Mouse (Mus musculus) layer of hippocampus, adult 9-11 months (tissue): Measurements from ENCODE around the gene Psen2.
A peak's percentile ranks its signal among the peaks of the same experiment; 100 is the strongest.

Experiments used
- DNase-seq: peaks from one replicate; pipeline ENCODE4 v3.0.0; 2022

Psen2 gene

DNA sequence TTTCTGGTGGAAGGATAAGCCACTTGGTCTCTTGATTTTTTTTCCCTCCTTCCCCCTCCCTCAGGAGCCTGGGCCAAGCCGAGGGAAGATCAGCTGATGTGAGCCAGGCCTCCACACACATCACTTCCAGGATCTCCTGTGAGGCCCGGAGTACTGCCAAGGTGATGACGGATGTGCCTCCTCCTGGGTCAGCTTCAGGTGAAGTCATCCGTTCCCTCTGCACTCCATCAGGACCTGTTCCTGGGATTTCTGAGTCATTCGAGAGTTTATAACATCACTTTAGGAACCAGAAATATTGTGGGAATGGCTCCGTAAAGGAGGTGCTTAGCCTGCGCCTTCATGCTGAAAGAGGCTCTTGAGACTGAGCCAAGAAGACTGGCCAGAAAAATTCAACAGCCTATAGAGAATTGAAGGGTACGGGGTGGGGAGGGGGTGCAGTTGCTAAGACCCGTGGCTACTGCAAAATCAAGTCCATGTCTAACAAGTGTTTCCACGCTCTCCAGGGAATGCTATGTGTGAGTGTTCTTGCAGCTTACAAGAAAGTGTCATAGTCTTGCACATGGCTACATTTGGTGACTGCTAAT lies 11.6 kb upstream of the Psen2 start:
- DNase-seq = no peak

DNA sequence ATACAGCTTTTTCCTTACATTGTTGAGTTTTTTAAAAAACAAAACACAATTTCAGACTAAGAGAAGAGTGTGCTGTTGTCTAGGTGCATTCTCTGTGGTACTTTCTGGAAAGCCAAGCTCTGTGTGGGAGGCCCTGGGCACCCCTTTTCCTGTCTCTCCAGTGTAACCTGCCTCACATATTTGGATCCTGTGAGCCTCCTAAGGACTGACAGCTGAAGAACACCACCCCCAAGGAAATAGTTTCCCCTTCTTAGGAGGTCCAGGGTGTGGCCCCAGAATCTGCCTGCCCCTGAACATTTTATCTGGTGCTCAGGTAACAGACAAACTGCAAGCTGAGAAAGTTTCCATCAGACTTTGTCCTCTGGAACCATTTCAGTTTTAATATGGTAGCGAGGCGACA lies 5.8 kb upstream of the Psen2 start:
- DNase-seq = no peak

DNA sequence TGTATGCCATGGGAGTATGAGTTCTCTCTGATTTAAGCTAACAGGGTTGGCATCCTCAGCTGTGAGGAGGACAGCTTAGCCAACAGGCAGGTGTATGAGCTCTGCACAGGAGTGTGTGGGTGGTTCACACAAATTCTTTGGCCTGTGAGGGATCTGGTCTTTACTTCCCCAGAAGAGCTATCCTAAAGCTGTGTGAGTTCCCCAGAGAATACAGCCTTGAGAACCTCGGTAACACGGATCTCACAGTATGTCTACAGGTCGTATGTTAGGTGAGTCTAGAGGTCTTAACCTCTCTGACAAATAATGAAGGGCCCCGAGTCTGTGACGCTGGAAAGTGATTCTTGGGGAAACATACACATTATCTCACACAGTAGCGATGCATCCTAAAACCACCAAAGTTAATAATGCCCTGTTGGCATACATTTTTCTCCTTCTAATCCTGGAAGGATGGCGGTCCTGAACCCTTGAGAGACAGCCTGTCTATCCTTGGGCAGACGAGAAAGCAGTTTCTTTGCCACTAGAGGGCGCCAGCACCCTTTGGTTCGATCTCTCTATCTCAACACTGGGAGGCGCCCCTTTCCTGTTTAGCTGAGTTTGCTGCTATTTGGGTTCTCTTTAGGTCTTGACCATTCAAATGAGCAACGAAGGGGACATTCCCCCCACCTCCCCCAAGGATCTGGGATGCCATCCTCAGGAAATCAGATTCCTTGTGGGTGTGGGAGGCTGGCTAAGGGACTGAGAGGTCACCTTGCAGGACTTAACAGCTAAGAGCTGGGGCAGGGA lies 5.2 kb upstream of the Psen2 start:
- DNase-seq = peak; percentile 86

DNA sequence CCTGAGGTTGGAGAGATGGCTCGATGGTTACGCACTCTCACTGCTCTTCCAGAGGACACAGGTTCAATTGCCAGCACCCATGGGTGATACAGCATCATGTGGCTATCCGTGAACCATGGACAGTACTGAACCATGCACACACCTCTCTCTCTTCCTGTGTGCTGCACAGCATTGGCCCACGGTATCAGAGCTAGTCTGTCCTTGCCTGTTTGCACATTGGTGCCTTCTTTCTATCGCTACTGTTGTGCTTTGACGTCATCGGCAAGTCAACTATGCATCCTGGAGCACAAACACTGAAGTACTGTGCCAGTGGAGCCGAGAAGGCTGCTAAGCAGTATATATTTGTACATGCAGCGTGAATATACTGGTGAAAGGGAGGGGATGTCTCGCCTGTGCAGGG lies 3.9 kb upstream of the Psen2 start:
- DNase-seq = no peak

DNA sequence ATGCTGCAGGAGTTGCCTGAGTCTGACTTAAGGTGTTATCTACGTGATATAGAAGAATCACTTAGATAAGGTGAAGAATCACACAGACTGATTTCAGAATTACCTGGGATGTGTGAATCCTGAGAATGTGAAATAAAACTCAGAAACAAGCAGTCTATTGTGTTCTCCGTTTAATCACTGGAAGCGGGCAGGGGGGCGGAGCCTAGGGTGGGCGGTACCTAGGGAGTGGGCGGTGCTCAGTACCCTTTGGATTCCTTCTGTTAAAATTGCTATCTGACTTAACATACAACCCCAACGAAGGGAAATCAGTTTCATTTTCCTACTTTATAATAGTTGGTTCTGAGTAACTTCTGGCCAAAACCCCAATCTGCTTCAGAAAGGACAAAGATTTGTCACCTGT lies 2.2 kb upstream of the Psen2 start:
- no peak for DNase-seq

DNA sequence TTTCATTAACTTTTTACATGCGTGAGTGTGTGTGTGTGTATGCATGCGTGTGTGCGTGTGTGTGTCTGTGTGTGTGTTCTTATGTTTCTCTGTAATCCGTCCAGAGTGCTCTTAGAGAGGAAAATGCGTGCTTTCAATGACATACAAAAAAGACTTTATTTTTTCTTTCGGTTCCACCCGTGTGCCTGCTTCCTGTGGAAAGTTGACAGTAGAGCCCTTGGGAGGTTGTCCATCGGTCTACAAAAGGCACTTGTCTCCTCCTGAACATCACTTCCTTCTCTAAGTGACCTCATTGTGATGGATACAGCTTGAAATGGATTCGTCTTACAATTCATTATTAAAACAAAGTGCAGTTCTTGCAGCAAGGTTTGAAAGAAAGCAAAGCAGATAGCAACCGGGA lies 1.6 kb upstream of the Psen2 start:
- DNase-seq = no peak

DNA sequence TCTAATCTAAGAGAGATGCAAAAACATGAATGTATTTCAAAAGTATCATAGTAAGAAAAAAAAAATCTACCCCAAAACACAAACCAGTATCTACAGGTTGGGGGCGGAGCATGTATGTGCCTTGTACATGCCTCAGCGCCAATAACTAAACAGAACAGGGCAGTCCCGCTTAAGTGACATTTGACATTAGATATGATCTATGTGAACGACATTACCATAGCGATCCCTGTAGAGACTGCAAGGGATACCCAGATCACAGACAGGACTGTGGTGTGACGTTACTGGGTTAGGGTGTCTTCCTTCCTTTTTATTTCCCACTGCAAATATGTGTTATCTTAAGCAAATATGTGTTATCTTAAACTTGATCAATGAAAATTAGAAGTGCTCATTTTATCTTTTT lies 1.2 kb upstream of the Psen2 start:
- DNase-seq = no peak

DNA sequence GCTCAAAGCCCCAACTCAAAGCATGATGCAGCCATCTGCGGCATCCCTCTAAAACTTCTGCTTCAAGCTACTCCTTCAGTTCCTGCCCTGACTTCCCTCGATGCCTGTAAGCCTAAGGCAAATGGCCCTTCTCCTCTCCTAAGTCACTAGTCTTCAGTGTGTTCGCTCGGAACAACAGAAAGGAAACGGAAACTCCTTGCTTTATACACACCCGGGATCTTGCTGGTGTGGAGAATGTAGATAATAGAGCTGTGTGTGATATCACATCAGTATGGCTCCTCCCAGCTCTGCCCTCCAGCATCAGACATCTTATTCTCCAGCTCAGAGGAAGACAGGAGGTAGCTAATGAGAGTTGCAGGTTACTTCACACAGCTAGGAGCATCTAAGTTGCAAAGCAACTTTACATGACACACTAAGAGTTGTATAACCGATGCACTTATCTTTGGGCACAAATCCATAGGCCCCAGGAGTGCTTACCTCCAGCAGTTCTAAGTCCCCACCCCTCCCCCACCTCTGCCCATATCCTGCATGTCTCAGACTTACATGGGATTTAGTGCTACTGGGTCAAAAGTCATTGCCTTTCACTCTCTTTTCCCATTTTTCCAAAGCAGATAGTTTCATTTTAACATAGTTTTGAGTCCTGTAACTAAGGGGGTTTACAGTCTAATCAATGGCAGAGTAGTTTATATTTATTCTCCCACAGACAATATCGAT lies 1.2 kb downstream of the Psen2 start:
- DNase-seq = no peak

DNA sequence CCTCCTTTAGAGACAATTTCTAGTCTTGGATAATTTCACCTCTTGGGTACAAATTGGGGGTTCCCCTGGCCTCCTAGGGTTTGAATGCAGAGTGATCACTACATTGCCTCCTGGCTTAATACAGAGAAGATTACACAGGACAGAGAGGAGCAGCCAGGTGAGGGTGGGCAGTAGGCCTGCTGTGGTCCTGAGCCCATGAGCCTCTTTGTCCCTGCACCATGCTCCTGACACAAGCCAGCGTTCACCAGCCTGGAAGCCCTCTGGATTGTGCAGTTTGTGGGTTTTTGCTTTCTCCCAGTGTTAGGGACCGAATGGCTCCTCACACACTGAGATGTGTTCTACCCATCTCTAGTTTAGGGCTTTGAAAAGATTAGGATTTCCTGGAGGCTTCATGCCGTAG lies 1.8 kb downstream of the Psen2 start:
- no peak for DNase-seq

DNA sequence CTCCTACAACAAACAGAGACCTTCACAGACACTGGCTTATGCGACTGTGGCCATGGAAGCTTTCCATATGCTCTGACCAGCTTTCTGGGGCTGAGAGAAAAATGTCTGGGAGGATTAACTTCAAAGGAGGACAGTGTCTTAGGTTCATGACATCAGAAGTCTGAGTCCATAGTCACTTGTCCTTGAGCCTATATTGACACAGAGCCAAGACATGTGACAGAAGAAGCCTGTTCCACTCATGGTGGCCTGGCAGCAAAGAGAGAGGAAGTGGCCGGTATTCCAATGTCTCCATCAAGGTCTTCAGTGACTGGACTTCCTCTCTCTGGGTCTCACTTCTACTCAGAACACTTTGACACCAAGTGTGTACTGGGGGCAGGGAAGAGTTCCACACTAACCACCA lies 2.4 kb downstream of the Psen2 start:
- peak; percentile 66 for DNase-seq

DNA sequence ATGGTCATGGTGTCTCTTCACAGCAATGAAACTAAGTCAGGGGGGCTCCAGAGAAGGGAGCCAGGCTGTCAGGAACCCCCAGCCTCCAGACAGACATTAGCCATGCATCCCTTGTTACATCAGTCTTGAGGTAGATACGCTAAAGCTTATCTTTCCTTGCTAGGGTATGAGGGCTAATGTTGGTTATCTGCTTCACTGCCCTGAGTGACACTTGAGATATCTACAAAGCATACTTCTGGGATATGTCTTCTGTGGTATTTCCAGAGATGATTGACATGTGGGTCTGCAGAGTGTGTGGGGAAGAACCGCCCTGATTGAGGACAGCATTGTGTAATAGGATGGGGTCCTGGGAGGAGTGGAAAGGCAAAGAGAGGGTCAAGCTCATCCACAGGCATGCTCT lies 3.5 kb downstream of the Psen2 start:
- DNase-seq = no peak

DNA sequence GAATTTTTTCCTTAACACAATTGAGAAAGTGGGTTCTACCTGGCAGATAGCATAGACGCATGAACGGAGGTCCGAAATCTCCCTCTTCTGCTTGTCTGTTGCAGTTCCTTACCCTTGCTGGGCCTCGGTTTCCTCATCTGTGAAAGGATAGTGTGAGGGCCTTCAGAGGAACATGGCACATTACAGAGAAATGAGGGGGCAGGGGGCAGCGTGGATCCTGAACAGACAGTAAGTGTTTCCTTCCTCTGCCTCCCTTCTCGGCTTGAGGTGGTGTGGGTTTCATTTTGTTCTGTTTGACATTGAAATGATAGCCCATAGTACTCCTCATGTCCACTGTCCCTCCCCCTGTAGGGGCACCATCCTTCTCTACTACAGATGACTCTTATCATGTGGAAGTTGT lies 5.8 kb downstream of the Psen2 start:
- DNase-seq = no peak

DNA sequence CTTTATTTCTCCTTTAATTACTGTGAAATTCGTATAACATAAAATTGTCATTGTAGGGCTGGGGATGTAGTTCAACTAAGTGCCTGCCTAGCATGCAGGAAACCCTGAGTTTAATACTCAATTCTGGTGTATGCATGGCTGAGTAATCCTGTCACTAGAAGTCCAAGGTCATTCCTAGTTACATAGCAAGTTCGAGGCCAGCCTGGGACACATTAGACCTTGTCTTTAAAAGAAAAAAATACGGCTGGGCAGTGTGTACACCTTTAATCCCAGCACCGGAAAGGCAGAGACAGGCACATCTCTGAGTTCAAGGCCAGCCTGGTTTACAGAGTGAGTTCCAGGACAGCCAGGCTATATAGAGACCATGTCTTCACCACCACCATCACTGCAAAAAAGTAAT lies 6.4 kb downstream of the Psen2 start:
- no peak for DNase-seq

DNA sequence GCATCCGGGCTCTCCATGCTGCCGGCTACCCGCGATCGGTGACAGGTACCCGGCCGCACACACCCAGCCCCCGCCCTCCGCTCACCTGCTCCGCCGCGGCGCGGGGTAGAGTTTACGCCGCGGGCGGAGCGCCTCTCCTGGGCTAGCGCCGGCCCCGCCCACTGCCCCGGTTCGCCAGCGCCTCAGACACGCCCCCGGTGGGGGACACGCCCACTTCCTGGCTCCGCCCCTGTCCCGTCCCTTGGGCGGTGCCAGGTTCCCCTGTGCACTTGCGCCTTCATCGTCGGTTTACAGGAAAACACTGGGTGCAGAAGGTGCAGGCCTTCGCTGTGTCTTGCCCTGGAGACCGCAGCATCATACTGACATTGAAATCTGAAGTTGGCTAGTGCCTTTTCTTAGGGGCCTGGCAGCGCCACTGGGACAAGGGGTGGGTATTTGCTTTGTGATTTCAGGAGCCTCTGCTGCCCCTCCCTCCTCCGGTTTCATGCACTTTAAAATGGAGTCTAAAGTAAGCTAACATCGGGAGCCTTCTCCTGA lies 7.0 kb downstream of the Psen2 start:
- peak; percentile 92 for DNase-seq

DNA sequence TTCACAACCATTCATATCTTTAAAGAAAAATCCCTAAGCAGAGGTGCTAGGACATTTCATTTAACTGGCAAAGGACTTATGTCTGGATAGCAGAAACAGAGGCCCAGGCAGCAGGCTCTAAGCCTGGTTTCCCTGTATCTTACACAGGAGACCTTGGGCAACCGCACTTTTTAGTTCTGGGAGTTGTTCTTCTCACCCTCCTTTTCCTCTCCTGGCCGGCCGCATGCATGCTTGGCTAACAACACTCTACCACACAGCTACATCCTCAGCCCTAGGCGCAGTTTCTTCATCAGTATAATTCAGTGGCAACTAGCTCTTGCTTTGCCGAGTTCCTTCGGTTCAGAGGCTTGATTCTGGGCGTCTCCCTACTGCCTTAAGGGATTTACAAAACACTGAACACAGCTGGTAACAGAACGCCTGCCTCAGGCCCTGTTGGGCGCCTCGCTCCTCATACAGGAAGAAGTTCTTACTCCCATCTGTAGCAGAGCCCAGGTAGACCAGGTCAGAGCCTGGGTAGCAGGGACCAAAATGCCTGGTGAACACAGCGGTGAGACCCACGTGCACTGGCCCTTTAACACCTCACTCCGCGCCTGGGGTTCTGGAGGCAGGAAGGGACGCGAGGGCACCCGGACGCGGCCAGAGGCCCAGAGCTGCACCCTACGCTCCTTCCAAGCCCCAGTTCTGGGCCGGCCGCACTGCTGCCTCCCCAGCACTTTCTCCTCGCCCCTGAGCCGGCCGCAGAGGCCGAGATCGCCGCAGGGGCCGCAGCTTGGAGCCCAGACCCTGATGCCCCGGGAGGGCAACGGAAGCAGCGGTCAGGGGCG lies 7.7 kb downstream of the Psen2 start:
- DNase-seq = peak; percentile 49

DNA sequence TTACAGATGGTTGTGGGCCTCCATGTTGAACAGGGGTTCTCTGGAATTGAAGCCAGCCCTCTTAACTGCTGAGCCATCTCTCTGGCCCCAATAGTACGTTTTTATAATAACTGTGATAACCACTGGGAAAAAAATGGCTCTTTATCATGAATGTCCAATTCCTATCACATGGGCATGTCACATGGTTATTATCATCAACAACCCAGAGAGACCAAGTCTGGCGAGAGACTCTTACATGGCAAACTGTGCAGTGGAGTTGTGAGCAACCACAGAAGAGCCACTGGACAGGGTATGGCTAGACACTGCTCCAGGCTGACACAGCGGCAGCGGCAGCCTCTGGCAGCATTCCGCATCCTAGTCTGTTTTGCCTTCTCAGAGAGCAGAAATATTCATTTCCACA lies 8.9 kb downstream of the Psen2 start:
- no peak for DNase-seq

DNA sequence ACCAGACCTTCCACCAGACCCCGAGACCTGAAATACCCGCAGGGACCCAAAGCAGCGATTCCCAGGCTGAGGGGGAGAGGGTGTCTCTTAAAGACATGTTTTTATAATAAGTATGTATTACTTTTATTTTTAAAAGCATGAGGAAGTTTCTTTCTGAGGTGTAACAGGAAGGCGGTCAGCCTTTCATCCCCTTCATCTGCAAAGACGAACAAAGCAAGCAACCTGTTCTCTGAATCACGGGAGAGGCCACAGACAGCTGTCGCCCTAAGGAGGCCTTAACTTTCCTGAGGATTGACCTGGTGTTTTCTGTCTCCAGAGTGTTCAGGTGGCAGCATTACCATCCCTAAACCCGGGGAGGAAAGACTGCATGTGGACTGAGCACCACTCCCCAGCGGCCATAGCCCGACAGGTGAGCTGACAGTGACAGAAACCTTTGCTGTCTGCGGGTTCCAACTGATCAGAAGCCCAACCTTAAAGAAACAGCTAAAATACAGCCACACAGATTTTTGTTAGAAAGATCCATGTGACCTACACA lies 10.5 kb downstream of the Psen2 start:
- no peak for DNase-seq

DNA sequence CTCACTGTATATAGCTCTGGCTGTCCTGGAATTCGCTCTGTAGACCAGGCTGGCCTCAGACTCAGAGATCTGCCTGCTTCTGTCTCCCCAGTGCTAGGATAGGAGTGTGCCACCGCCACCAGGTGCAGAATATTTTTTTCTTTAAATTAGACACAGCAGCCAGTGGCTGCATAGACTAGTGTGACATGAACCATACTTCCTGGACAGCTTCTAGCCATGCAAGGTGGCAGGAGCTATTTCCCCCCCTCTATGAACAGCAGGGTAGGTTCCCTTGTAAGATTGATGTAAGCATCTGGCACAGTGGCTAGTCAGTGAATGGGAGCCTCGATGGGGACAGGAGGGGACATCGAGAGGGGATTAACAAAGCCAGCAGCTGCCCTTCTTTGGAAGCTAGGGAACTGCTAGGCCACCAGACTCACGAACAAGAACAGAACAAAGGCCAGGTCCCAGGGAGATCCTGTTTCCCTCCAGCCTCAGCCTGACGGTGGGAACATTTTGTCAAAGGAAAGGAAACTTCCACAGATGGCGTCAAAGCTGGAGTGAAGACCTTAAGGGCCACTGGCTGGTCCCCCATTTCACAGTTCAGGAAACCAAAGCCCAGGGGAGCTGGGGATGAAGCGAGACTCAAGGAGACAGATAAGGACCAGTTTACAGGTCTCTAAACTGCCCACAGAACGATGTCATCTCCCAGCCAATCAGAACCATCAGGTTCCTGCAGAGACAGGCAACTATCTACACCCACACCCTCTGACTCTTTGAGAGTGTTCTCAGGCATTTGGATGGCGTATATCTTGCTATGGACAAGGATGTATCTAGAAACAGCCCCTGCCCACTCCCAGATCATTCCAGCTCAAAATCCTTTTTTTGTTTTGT lies 11.8 kb downstream of the Psen2 start:
- no peak for DNase-seq

DNA sequence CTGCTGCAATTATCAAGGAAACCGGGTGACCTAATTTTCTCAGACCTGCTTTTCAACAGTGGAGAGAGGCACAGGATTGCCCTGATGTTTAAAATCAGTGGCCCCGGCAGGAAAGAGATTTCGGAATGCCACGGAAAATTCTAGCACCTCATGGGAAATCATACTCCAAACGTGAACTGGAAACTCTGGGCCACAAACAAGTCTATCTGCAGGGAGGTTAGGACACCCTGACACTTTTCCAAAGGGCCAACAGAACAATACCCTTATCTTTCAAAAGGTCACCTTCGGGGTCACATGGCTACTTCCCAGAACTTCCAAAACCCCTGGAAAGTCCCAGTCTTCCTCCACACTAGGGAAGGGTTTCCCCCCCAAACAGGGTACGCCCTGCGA lies 12.8 kb downstream of the Psen2 start:
- DNase-seq = no peak

DNA sequence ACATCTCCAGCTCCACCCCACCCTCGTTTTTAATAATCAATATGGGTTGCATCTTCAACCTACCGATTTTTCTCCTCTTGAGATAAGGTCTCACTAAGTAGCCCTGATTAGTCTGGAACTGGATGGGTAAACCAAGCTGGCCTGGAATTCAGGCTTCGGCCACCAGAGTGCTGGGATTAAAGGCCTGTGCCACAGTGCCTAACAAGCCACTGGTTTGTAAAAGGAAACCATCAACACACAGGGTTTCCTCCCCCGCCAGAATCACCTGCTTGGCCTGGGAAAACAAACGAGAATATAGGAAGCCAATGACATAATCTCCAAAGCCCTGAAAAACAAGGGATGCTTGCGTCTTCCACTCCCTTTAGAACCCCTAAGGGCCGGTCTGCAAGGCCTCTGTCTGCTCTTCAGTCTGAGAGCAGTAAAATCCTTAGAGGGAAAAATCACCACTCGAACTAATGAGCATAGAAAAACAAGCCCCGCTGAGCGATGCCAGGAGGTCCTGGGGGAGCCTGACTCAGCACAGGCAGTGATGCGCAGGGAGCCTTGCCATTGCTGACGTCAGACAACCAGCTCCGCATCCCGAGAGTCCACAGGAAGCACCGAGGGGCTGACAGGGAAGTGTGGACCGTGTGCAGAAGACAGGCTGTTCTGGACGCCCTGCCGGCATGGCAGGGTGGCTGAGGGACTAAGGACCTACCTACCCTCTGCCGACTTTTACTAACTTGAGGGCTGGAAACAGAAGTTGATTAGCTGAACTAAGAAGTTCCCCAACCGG lies 13.4 kb downstream of the Psen2 start:
- DNase-seq = peak; percentile 67

DNA sequence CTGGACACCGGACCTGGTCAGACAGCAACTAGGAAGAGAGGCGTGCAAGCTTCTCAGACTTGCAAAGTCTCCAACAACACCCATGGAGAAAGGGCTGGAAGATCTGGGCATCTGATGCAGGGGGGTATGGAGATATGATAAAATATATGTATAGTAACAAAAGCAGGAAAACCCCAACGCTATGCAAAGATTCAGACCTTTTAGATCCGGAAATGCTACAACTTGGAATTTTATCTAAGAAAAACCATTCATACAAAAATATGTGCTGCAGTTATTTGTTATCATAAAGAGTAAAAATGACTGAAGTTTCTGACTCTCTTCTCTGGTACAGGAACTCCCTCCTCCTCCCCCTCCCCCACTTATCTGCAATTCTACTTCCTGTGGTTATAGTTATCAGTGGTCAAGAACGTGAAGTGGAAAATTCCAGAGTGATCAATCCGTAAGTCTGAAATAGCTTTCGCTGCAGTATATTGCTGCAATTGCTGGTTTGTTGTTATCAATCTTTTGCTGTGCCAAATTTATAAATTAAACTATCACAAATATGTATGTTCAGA lies 14.6 kb downstream of the Psen2 start:
- DNase-seq = no peak
